In the genomic region with DNA sequence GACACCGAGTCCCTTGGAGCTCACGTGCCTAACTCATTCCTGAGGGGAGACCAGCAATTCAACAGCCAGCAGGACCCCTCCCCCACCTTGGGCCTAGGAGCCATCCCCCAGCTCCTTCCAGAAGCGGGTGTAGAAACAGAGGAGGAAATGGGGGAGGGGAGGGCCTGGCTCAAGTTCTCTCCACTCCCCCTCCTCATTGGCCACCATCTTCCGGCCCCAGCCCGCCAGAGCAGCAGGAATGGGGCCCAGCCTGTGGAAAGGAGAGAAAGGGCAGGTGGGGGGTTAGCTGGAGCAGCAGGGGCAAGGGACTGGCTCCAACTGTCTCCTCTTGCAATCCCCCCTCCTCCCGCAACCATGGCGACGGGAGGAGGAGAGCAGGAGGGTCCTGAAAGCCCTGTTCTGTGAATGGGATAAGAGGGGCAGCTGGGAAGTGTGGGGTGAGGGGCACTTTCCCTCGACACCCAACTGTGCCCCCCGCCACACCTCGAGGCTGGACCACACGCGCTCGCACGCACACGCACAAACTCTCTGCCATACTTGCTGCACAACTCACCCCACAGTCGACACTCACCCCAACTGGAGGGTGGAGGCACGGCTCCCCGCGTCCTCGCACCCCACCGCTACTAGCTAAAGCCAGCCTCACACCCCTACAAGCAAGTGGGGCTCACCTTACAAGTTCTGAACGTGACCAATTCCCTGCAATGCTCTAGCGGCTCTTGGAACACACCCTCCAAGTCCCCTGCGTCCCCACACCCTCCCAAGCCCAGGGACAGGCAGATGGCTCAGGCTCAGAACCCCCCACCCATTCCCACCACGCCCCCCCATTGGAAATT, we compare ENCODE assay signal across 7 mouse cellular contexts. TPM values are rescaled to one million over a fixed set of nuclear protein-coding genes. Genes with fewer than 3 reads are reported as not detected.
DNase-seq lines count a peak whose midpoint lies in the region; ATAC-seq lines count a peak whose summit lies in the region.

No protein-coding gene starts in this region.

- peak overlapping the region; percentile 99 for H3K9ac ChIP-seq in heart, embryonic 15.5 days
- peak overlapping the region; percentile 100 for H3K9ac ChIP-seq in limb, embryonic 13.5 days
- H3K9ac ChIP-seq in midbrain, embryonic 13.5 days (replicated peaks): peak overlapping the region; percentile 99

- H3K4me2 ChIP-seq in heart, embryonic 15.5 days: peak overlapping the region; percentile 91
- peak overlapping the region; percentile 95 for H3K4me2 ChIP-seq in limb, embryonic 13.5 days (replicated peaks)
- peak overlapping the region; percentile 86 for H3K4me2 ChIP-seq in midbrain, embryonic 13.5 days (replicated peaks)

- H3K27ac ChIP-seq in heart, embryonic 15.5 days: peak overlapping the region; percentile 100
- peak overlapping the region; percentile 100 for H3K27ac ChIP-seq in limb, embryonic 13.5 days
- peak overlapping the region; percentile 98 for H3K27ac ChIP-seq in midbrain, embryonic 13.5 days

- H3K27me3 ChIP-seq in heart, embryonic 15.5 days: no peaks in the 10 kb centered on the region
- H3K27me3 ChIP-seq in limb, embryonic 13.5 days: no peaks in the 10 kb centered on the region
- H3K27me3 ChIP-seq in midbrain, embryonic 13.5 days: no peaks in the 10 kb centered on the region

- H3K36me3 ChIP-seq in heart, embryonic 15.5 days: no peaks in the 10 kb centered on the region
- peaks cover 14% of the 10 kb centered on the region for H3K36me3 ChIP-seq in limb, embryonic 13.5 days
- no peaks in the 10 kb centered on the region for H3K36me3 ChIP-seq in midbrain, embryonic 13.5 days

- peak; percentile 34 for DNase-seq in thymus, postnatal 4 days
- DNase-seq in thymus, postnatal 10 days (ENCODE audit: low spot score in 2 of 2): no peak
- no peak for DNase-seq in urinary bladder, postnatal 10 days (ENCODE audit: low spot score)

- peak; percentile 30 for ATAC-seq in common myeloid progenitor, adult 5-6 weeks (replicated peaks; ENCODE audit: low read depth, poor library complexity, severe bottlenecking)
- peak; percentile 27 for ATAC-seq in heart, embryonic 15.5 days (replicated peaks; ENCODE audit: insufficient number of reproducible peaks, insufficient read depth, low FRiP score, low read depth)
- ATAC-seq in limb, embryonic 13.5 days (ENCODE audit: low FRiP score, low read depth): peak; percentile 77
- ATAC-seq in midbrain, embryonic 13.5 days: peak; percentile 87

- no peaks in the 10 kb centered on the region for H3K9me3 ChIP-seq in heart, embryonic 15.5 days (replicated peaks)
- H3K9me3 ChIP-seq in limb, embryonic 13.5 days: no peaks in the 10 kb centered on the region
- no peaks in the 10 kb centered on the region for H3K9me3 ChIP-seq in midbrain, embryonic 13.5 days

- 0% methylated on average over 25 of the region's 26 CpGs for WGBS in heart, embryonic 15.5 days
- WGBS in limb, embryonic 13.5 days: 1% methylated on average over 26 of the region's 26 CpGs
- WGBS in midbrain, embryonic 13.5 days: under 1% methylated on average over 26 of the region's 26 CpGs

- H3K4me1 ChIP-seq in heart, embryonic 15.5 days (replicated peaks): peaks cover 48% of the 10 kb centered on the region
- H3K4me1 ChIP-seq in limb, embryonic 13.5 days: peaks cover 53% of the 10 kb centered on the region
- peaks cover 58% of the 10 kb centered on the region for H3K4me1 ChIP-seq in midbrain, embryonic 13.5 days (replicated peaks)

- peak overlapping the region; percentile 95 for H3K4me3 ChIP-seq in heart, embryonic 15.5 days
- H3K4me3 ChIP-seq in limb, embryonic 13.5 days: peak overlapping the region; percentile 94
- peak overlapping the region; percentile 90 for H3K4me3 ChIP-seq in midbrain, embryonic 13.5 days (replicated peaks)

RNA-seq across cellular contexts. Expression of gene Gm19426, which starts 0.8 kb away (rescaled TPM):
- 2.8 TPM in 1 of 2 replicates, not detected in the other for total RNA-seq in common myeloid progenitor, adult 5-6 weeks (2017)
- polyA plus RNA-seq in heart, embryonic 15.5 days (2015; fragmentation: Nextera tagmentation; extraction: Ambion mirVana): 5.1 and 5.3 TPM in 2 replicates
- polyA plus RNA-seq in limb, embryonic 13.5 days (2015; fragmentation: Nextera tagmentation; extraction: Ambion mirVana): 11.4 and 12.9 TPM in 2 replicates
- polyA plus RNA-seq in midbrain, embryonic 13.5 days (2015; fragmentation: Nextera tagmentation; extraction: Ambion mirVana): 7.9 and 8.1 TPM in 2 replicates

RNA-seq across cellular contexts. Expression of gene Ypel4, which starts 8.8 kb away (rescaled TPM):
- 0.27 and 1.5 TPM in 2 replicates for total RNA-seq in common myeloid progenitor, adult 5-6 weeks (2017)
- 3.0 and 3.8 TPM in 2 replicates for polyA plus RNA-seq in heart, embryonic 15.5 days (2015; fragmentation: Nextera tagmentation; extraction: Ambion mirVana)
- polyA plus RNA-seq in limb, embryonic 13.5 days (2015; fragmentation: Nextera tagmentation; extraction: Ambion mirVana): 10.2 and 11.2 TPM in 2 replicates
- polyA plus RNA-seq in midbrain, embryonic 13.5 days (2015; fragmentation: Nextera tagmentation; extraction: Ambion mirVana): 30.7 and 32.0 TPM in 2 replicates

RNA-seq across cellular contexts. Expression of gene Clp1, which starts 15.5 kb away (rescaled TPM):
- 32.5 and 33.7 TPM in 2 replicates for total RNA-seq in common myeloid progenitor, adult 5-6 weeks (2017)
- 12.8 and 18.6 TPM in 2 replicates for polyA plus RNA-seq in heart, embryonic 15.5 days (2015; fragmentation: Nextera tagmentation; extraction: Ambion mirVana)
- polyA plus RNA-seq in limb, embryonic 13.5 days (2015; fragmentation: Nextera tagmentation; extraction: Ambion mirVana): 39.7 and 41.0 TPM in 2 replicates
- 32.8 and 34.5 TPM in 2 replicates for polyA plus RNA-seq in midbrain, embryonic 13.5 days (2015; fragmentation: Nextera tagmentation; extraction: Ambion mirVana)

RNA-seq across cellular contexts. Expression of gene Zdhhc5, which starts 27.7 kb away (rescaled TPM):
- total RNA-seq in common myeloid progenitor, adult 5-6 weeks (2017): 28.9 and 37.0 TPM in 2 replicates
- 20.2 and 22.4 TPM in 2 replicates for polyA plus RNA-seq in heart, embryonic 15.5 days (2015; fragmentation: Nextera tagmentation; extraction: Ambion mirVana)
- polyA plus RNA-seq in limb, embryonic 13.5 days (2015; fragmentation: Nextera tagmentation; extraction: Ambion mirVana): 25.6 and 27.8 TPM in 2 replicates
- polyA plus RNA-seq in midbrain, embryonic 13.5 days (2015; fragmentation: Nextera tagmentation; extraction: Ambion mirVana): 18.3 and 18.9 TPM in 2 replicates

RNA-seq across cellular contexts. Expression of gene Serping1, which starts 32.6 kb away (rescaled TPM):
- not detected in 2 replicates for total RNA-seq in common myeloid progenitor, adult 5-6 weeks (2017)
- 45.2 and 53.2 TPM in 2 replicates for polyA plus RNA-seq in heart, embryonic 15.5 days (2015; fragmentation: Nextera tagmentation; extraction: Ambion mirVana)
- polyA plus RNA-seq in limb, embryonic 13.5 days (2015; fragmentation: Nextera tagmentation; extraction: Ambion mirVana): 25.4 and 30.1 TPM in 2 replicates
- polyA plus RNA-seq in midbrain, embryonic 13.5 days (2015; fragmentation: Nextera tagmentation; extraction: Ambion mirVana): 32.6 and 33.1 TPM in 2 replicates

Comparison
In these comparisons a context has a peak if more than half of its experiments do, and no peak if none do; other contexts are left out.
1. ATAC-seq: peak in every context shown above with its lines; median percentile 87 in midbrain, embryonic 13.5 days; 77 in limb, embryonic 13.5 days; 30 in common myeloid progenitor, adult 5-6 weeks; 27 in heart, embryonic 15.5 days.